Mouse (Mus musculus) heart, embryonic 10.5 days (tissue): ENCODE data around the gene Slc25a44. TPM values are rescaled to one million over a fixed set of nuclear protein-coding genes. Genes with fewer than 3 reads are reported as not detected.
"Not testable (repeated sequence)": the region's sequence is repeated elsewhere in the genome, so short reads cannot be mapped to it uniquely, and the experiment has no call there.

Experiments
- DNase-seq: peaks from one replicate; pipeline ENCODE4 v3.0.0-alpha.2; 2017; ENCODE audit warnings: low spot score
- H3K27ac ChIP-seq: fragments of 300-500 bp; sonication (generic); 2 replicates; pipeline ENCODE4 v1.5.1; 2016; ENCODE audit warnings: mild to moderate bottlenecking
- H3K27me3 ChIP-seq: fragments of 300-500 bp; sonication (generic); 2 replicates; pipeline ENCODE4 v1.6.1; 2016; ENCODE audit warnings: mild to moderate bottlenecking; ENCODE audit not compliant: poor library complexity, insufficient read depth, severe bottlenecking
- H3K36me3 ChIP-seq: fragments of 300-500 bp; sonication (generic); 2 replicates; pipeline ENCODE4 v1.6.1; 2016; ENCODE audit warnings: mild to moderate bottlenecking, moderate library complexity
- H3K4me1 ChIP-seq: fragments of 300-500 bp; sonication (generic); 2 replicates; pipeline ENCODE4 v1.6.1; 2016; ENCODE audit warnings: mild to moderate bottlenecking
- H3K4me3 ChIP-seq: fragments of 300-500 bp; sonication (generic); 2 replicates; pipeline ENCODE4 v1.5.1; 2016; ENCODE audit warnings: mild to moderate bottlenecking, moderate library complexity
- H3K9me3 ChIP-seq: fragments of 300-500 bp; sonication (generic); 2 replicates; pipeline ENCODE4 v1.6.1; 2016; ENCODE audit warnings: mild to moderate bottlenecking, moderate library complexity
- WGBS: fragments of 180-500 bp; shearing (Covaris S2); methylation state at CpG from one replicate; pipeline ENCODE4 v1.1.7; 2016; 5-methylcytosine and 5-hydroxymethylcytosine counted together
- polyA plus RNA-seq: library from polyadenylated mRNA; unstranded; fragments of >200 nt; fragmentation: Nextera tagmentation; extraction: Ambion mirVana; gene quantifications from 2 replicates; pipeline ENCODE4 v1.2.1, GENCODE M21; 2016

Gene Slc25a44
- polyA plus RNA-seq, 1 experiment from 2014 or later: 17.5 TPM

DNA sequence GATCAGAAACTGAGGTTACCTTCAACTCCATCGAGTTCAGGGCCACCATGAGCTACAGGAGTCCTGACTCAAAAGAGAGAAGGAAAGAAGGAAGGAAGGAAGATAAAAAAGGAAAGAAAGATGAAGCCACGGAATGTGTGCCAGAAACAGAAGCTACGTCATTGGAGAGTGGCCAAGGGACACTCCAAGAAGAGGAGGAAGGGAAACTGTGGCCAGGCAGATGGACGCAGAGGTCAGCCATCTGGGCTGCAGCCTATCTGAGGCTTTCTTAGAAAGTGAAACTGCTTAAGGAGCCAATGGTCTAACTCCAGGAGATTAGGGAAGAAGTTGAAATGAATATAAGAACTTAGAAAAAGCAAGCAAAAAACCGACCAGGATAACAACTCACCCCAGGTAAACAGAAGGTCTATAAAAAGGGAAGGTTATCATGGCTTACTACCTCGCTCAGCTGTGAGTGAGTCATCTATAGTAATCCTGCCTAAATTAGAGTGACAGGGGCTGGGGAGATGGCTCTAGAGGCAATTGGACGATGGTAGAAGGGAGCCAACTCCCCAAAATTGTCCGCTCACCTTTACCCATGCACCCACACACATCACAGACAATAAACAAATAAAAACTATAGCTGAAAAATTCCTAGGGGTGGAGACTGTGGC lies 21.7 kb upstream of the Slc25a44 start:
- Histone ChIP-seq H3K27me3 (peaks cover 48% of the 10 kb centered on the region), H3K4me1 (peaks cover 22% of the 10 kb centered on the region), H3K4me3 (no peak overlapping the region), H3K9me3 (no peaks in the 10 kb centered on the region), H3K27ac (no peak overlapping the region), H3K36me3 (no peaks in the 10 kb centered on the region)
- DNase-seq: no peak
- WGBS: 59% methylated on average over 8 of the region's 8 CpGs

DNA sequence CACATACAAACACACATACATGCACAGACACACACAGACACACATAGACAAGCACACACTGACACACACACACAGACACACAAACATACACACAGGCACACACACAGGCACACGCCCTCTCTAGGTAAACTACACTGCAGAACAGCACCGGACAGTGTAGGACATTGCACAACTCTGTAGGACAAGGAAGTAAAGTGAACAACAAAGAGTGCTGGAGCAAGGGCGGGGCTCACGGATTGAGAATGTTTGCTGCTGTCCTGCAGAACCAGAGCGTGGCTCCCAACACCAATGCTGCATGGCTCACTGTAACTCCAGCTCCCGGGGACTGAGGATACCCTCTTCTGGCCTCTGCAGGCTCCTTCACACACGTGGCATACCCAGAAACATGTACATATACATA lies 17.9 kb upstream of the Slc25a44 start:
- 73% methylated on average over 7 of the region's 7 CpGs for WGBS
- peaks cover 21% of the 10 kb centered on the region for H3K4me1 ChIP-seq
- H3K9me3 ChIP-seq: no peaks in the 10 kb centered on the region
- no peak overlapping the region for H3K27ac ChIP-seq
- no peak for DNase-seq
- H3K36me3 ChIP-seq: no peaks in the 10 kb centered on the region
- H3K4me3 ChIP-seq: no peak overlapping the region
- peaks cover 16% of the 10 kb centered on the region for H3K27me3 ChIP-seq

DNA sequence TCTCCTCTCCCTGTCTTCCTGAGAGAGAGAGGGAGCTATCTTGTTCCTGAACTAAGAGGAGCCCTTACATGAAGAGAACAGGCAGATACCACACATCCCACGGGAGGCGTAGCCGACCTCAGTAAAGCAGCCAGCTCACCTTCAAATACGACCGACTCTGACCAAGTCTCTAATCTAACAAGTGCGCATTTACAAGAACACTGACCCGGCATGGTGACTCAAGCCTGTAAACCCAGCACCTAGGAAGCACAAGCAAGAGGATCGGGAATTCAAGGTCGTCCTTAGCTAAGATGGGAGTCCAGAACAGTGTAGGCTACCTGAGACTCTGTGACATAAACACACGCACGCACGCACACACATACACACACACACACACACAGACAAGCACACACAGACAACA lies 17.5 kb upstream of the Slc25a44 start:
- Histone ChIP-seq H3K36me3 (no peaks in the 10 kb centered on the region), H3K4me3 (no peak overlapping the region), H3K9me3 (no peaks in the 10 kb centered on the region), H3K27ac (no peak overlapping the region), H3K27me3 (peaks cover 16% of the 10 kb centered on the region), H3K4me1 (peaks cover 22% of the 10 kb centered on the region)
- 75% methylated on average over 12 of the region's 12 CpGs for WGBS
- DNase-seq: no peak

DNA sequence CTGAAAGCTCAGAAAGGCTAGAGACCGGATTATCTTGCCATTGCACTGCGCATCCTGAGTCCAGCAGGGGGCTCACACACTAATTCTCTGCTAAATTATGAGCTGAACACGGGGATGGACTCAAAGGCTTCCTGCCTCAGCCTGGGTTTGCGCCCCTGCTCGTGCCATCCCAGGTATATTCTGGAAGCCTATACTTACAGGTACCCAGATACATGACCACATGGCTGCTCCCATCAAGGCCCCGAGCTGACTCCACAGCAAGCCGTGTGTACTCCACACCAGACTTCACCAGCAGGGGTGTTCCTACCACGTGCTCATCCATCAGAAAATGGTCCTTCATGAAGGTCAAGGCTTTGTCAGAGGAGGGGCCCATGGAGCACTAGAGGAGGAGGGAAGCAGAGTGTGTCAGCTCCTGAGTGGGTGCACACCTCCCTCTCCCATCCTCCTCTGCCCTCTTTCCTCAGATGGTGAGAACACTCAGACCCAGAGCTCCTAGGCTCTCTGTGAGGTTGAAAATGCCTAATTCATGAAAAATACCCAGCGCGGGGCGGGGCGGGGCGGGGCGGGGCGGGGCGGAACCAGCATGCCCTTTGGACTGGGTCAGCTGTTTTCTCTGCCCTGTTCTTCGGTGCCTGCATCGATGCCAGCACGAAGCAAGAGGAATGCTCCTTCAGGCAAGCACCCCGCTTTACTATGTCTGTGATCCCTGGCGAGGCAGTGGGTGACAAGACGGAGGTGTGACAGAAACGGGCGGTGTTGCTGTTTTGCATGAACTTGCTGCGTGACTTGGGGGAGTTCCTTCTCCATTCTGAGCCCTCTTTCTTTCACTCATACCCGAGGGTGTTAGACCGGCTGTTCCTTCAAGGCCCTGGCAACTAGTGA lies 15.8 kb upstream of the Slc25a44 start:
- 17% methylated on average over 27 of the region's 27 CpGs for WGBS
- H3K27me3 ChIP-seq: peaks cover 12% of the 10 kb centered on the region
- peak overlapping the region; percentile 72 for H3K27ac ChIP-seq
- peaks cover 35% of the 10 kb centered on the region for H3K4me1 ChIP-seq
- DNase-seq: no peak
- H3K9me3 ChIP-seq: no peaks in the 10 kb centered on the region
- peak overlapping the region; percentile 49 for H3K4me3 ChIP-seq
- no peaks in the 10 kb centered on the region for H3K36me3 ChIP-seq

DNA sequence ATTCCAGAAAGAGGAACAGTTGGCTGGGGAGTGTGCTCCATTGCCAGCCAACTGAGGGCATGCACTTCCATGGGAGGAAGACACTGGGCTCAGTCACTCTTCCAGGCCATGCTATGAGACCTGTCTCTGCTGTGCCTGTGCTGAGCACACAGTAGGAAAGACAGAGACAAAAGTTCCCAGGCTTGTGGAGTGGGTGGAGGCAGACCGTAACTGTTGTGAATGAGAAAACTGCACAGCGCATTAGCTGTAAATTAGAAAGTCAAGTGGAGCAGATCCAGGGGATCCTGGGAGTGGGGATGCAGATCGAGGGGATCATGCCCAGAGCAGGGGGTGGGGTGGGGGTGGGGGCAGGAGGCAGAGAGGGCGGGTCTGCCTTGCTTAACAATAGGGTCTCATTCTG lies 14.6 kb upstream of the Slc25a44 start:
- Histone ChIP-seq H3K27me3 (peaks cover 12% of the 10 kb centered on the region), H3K27ac (no peak overlapping the region), H3K9me3 (no peaks in the 10 kb centered on the region), H3K4me1 (peaks cover 39% of the 10 kb centered on the region), H3K4me3 (no peak overlapping the region), H3K36me3 (no peaks in the 10 kb centered on the region)
- DNase-seq: no peak
- 66% methylated on average over 4 of the region's 4 CpGs for WGBS

DNA sequence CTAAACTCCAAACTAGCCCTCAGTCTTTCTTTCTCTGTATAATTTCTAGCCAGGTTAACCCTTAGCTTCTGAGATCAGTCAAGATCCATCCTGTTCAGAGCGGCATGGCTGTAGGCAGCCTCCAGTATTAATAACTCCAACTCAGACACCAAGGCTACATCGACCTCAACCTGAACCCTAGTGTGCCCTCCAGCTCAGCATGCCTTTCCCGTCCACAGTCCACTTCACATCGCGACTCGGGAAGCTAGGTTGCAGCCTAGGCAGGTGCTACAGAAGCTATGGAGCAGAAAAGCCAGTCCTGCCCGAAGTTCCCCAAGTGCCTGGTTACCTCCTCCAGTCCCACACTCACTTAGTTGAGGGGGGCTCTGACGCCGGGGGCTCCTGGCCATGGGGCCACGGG lies 12.5 kb upstream of the Slc25a44 start:
- H3K27ac ChIP-seq: peak overlapping the region; percentile 87
- H3K4me1 ChIP-seq: peaks cover 39% of the 10 kb centered on the region
- WGBS: 63% methylated on average over 10 of the region's 10 CpGs

DNA sequence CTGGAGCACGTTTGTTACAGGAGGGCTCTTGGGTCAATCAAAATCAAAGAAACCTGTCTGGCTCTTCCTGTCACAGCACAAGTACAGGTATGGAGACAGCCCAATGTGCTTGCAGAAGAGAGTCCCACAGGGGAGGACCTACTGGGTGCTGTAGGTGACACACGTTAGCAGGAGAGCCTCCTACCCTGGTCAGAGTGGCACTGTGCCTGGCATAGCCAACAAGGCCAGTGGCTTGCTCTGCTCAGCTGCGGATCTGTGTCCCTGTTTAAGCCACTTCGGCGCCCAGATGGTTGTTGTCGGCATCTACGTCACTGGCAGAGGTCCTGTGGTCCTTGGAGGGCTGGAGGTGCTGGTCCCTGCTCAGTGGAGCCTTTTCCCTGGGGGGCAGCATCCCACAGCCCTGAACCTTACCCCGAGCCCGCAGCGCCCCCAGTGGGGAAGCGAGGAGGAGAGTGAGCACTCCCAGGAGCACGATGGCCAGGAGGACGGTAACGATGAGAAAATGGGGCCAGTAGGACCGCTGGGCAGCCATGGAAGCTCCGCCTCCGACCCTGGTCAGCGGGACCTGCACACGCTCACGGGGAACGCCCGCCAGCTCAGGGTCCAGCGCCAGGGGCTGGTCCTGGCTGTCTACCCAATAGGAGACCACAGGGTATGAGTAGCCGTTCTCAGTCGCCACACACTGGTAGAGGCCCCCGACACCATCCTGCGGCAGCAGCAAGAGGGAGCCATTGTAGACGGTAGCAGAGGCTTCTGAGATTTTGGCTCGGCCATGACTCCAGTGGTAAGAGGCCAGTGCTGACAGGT lies 11.7 kb upstream of the Slc25a44 start:
- peak; percentile 93 for DNase-seq
- H3K4me1 ChIP-seq: peaks cover 39% of the 10 kb centered on the region
- 7% methylated on average over 29 of the region's 29 CpGs for WGBS
- H3K27me3 ChIP-seq: peaks cover 2% of the 10 kb centered on the region
- H3K36me3 ChIP-seq: no peaks in the 10 kb centered on the region
- peak overlapping the region; percentile 87 for H3K27ac ChIP-seq
- H3K9me3 ChIP-seq: no peaks in the 10 kb centered on the region
- peak overlapping the region; percentile 56 for H3K4me3 ChIP-seq

More for the DNA sequence above, 12.5 kb upstream of the Slc25a44 start:
- Histone ChIP-seq H3K36me3 (no peaks in the 10 kb centered on the region), H3K9me3 (no peaks in the 10 kb centered on the region), H3K27me3 (peaks cover 8% of the 10 kb centered on the region), H3K4me3 (peak overlapping the region; percentile 56)
- no peak for DNase-seq

DNA sequence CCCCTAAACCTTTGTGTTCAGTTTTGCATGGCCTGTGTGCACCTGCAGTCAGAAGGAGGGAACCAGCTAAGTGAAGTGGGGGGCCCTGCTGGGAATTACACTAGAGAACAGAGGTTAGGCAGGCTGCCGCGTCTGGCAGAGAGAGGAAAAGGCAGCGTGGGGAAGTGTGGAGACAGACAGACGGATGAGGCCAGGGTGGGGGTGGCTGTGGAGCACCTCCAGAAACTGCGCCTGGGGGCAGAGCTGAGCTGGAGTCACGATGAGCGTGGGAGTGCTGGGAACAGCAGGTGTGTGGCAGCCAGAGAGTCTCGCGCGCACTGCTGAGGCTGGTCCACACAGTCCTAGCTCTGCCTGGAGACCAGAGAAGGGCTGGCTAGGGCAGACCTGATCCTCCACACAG lies 10.6 kb upstream of the Slc25a44 start:
- Histone ChIP-seq H3K4me1 (peaks cover 31% of the 10 kb centered on the region), H3K36me3 (no peaks in the 10 kb centered on the region), H3K4me3 (no peak overlapping the region), H3K27ac (no peak overlapping the region), H3K9me3 (no peaks in the 10 kb centered on the region), H3K27me3 (no peaks in the 10 kb centered on the region; the same call in 1 of the 2 replicates)
- 70% methylated on average over 10 of the region's 10 CpGs for WGBS
- no peak for DNase-seq

DNA sequence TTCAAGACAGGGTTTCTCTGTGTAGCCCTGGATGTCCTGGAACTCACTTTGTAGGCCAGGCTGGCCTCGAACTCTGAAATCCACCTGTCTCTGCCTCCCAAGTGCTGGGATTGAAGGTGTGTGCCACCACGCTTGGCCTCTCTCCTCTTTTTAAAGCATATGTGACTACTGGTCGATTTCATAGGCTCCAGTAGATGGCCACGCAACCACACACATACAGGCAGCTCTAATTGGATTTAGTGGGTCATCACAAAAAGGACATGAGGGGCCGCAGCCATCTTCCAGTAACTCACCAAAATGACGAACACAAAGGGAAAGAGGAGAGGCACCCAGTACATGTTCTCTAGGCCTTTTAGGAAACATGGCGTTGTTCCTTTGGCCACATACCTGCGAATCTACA lies 3.7 kb upstream of the Slc25a44 start:
- peaks cover 11% of the 10 kb centered on the region for H3K4me1 ChIP-seq
- DNase-seq, H3K9me3 ChIP-seq, H3K4me3 ChIP-seq, H3K27me3 ChIP-seq, H3K27ac ChIP-seq, H3K36me3 ChIP-seq: not testable (repeated sequence)
- 69% methylated on average over 8 of the region's 8 CpGs for WGBS

DNA sequence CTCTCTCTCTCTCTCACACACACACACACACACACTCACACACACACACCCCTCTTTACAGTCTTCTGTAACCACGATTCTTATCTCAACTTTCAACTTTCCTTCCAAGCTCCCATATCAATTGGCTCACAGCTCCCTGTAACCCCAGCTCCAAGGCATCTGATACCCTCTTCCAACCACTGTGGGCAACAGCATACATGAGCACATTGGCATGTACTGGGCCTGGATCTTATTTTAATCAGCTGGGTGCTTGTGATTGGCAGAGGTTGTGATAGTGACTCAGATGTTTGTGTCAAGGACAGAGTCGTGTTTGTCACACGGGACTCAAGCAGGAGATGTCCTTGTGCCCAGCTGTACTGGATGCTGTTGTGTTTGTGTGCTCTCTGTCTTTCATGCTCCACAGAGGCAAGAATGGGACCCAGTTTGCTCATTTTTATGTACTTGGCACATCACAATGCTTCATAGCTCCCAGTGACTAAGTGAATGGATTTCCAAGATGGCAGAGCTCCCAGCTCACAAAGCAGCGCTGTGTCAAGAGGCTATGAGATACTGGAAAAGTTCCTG lies 2.5 kb upstream of the Slc25a44 start:
- 71% methylated on average over 4 of the region's 4 CpGs for WGBS
- H3K27me3 ChIP-seq: no peaks in the 10 kb centered on the region

DNA sequence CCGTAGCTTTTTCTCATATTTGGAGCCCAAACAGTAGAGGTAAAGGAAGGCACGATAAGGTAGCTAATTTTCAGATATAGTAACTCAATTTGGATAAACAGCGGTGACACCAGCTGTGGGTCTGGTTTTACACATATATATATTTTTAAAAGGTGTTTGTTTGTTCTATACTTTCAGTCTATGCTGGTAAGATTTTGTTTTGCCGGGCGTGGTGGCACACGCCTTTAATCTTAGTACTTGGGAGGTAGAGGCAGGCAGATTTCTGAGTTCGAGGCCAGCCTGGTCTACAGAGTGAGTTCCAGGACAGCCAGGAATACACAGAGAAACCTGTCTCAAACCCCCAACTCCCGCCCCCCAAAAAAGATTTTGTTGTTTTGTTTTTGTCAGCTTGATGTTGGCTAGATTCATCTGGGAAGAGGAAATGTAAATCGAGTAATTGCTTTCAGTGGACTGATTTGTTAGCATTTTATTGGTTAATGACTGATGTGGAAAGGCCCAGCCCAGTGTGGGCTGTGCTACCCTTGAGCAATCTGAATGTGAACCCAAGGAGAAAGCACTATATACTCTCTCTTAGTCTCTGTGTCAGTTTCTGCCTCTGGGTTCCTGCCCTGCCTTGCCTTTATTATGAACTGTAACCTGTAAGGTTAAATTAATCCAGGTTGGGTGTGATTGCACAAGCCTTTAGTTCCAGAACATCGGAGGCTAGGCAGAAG lies 925 bp upstream of the Slc25a44 start:
- 84% methylated on average over 10 of the region's 10 CpGs for WGBS
- no peak for DNase-seq
- Histone ChIP-seq H3K27ac (peak overlapping the region; percentile 81; the same call in 1 of the 2 replicates), H3K4me3 (peak overlapping the region; percentile 91; the same call in 1 of the 2 replicates), H3K36me3 (peaks cover 8% of the 10 kb centered on the region), H3K27me3 (no peaks in the 10 kb centered on the region), H3K9me3 (no peaks in the 10 kb centered on the region), H3K4me1 (peaks cover 23% of the 10 kb centered on the region)

More for the DNA sequence above, 2.5 kb upstream of the Slc25a44 start:
- Histone ChIP-seq H3K4me1 (peaks cover 15% of the 10 kb centered on the region), H3K4me3 (no peak overlapping the region), H3K9me3 (no peaks in the 10 kb centered on the region), H3K36me3 (no peaks in the 10 kb centered on the region), H3K27ac (no peak overlapping the region)
- DNase-seq: no peak

DNA sequence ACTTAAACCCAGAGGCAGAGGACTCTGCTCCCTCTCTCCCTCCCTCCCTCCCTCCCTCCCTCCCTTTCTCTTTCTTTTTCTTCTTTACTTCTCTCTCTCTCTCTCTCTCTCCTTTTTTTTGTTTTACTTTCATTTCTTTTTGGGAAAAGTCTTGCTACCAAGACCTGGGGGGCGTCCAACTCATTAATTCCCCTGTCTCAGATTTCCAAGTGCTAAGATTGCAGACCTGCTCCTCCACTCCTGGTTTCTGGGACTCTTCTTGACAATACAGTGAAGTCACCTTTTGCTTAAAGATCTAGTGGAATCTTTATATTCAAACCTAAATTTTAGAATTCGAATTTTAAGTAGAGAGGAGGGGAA lies 371 bp upstream of the Slc25a44 start:
- Histone ChIP-seq H3K4me1 (peaks cover 23% of the 10 kb centered on the region), H3K36me3 (peaks cover 13% of the 10 kb centered on the region), H3K27me3 (no peaks in the 10 kb centered on the region), H3K9me3 (no peaks in the 10 kb centered on the region), H3K27ac (peak overlapping the region; percentile 81; the same call in 1 of the 2 replicates), H3K4me3 (peak overlapping the region; percentile 91)
- WGBS: 17% methylated on average over 2 of the region's 2 CpGs
- DNase-seq: no peak
